Mouse (Mus musculus): ENCODE measurements around the gene Pacrg.

DNA sequence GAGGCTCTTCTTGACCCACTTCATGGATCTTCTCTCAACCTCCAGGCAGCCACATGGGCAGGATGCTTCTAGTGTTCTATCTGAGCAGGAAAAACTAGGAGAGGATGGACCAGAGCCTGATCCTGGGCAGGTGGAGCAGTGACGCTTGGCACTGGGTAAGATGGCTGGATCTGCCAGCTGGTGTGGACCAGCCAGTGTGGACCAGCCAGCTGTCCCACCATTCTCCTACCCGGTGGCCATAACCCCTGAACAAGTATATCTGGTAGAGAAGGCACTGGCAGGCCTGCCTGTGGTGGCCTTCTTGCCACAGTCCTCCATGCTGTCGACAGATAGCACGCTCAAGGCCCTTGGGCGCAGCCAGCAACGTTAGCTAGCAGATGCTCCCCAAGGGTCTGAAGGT is 443.2 kb downstream of the Pacrg start:
- TF ChIP-seq CTCF (IDR thresholded peaks at IDR 0.05; ENCODE audit: low read depth, low read length) (no peak), POLR2A (IDR thresholded peaks at IDR 0.05; ENCODE audit: extremely low read depth, insufficient read depth, low read length) (no peak)

Measured in liver, adult 2 months (tissue).